Mouse (Mus musculus) hindbrain, embryonic 11.5 days (tissue): ENCODE results near the gene Tuba3a. TPM values are rescaled to one million over a fixed set of nuclear protein-coding genes. Genes with fewer than 3 reads are reported as not detected.

ENCODE experiments used
- ATAC-seq: fragments of 200-750 bp; cut with Nextera tagmentation; 2 replicates; pipeline ENCODE4 v1.8.0; 2017; ENCODE audit warnings: mild to moderate bottlenecking, moderate TSS enrichment, moderate library complexity; ENCODE audit not compliant: low FRiP score
- DNase-seq: peaks from one replicate; pipeline ENCODE4 v3.0.0-alpha.2; 2015; ENCODE audit warnings: low spot score
- H3K27ac ChIP-seq: fragments of 300-500 bp; sonication (generic); 2 replicates; pipeline ENCODE4 v1.5.1; 2014; ENCODE audit warnings: mild to moderate bottlenecking, low read depth, low read length
- H3K27me3 ChIP-seq: fragments of 300-500 bp; sonication (generic); 2 replicates; pipeline ENCODE4 v1.6.1; 2014; ENCODE audit warnings: mild to moderate bottlenecking, low read length, moderate library complexity, mixed read lengths; ENCODE audit not compliant: control insufficient read depth, insufficient read depth
- H3K36me3 ChIP-seq: fragments of 300-500 bp; sonication (generic); 2 replicates; pipeline ENCODE4 v1.6.1; 2014; ENCODE audit warnings: mild to moderate bottlenecking, low read length, moderate library complexity, mixed read lengths; ENCODE audit not compliant: control insufficient read depth, insufficient read depth
- H3K4me1 ChIP-seq: fragments of 300-500 bp; sonication (generic); replicated peaks from 2 replicates; pipeline ENCODE4 v1.6.1; 2014; ENCODE audit warnings: low read length, mixed read lengths; ENCODE audit not compliant: control insufficient read depth, insufficient read depth
- H3K4me2 ChIP-seq: fragments of 300-500 bp; sonication (generic); replicated peaks from 2 replicates; pipeline ENCODE4 v1.6.1; 2014; ENCODE audit warnings: mild to moderate bottlenecking, low read depth, low read length
- H3K4me3 ChIP-seq: fragments of 300-500 bp; sonication (generic); 2 replicates; pipeline ENCODE4 v1.5.1; 2014; ENCODE audit warnings: low read depth, low read length
- H3K9ac ChIP-seq: fragments of 300-500 bp; sonication (generic); 2 replicates; pipeline ENCODE4 v1.6.1; 2014; ENCODE audit warnings: low read depth, low read length
- H3K9me3 ChIP-seq: fragments of 300-500 bp; sonication (generic); 2 replicates; pipeline ENCODE4 v1.6.1; 2016; ENCODE audit warnings: low read length; ENCODE audit not compliant: control insufficient read depth
- WGBS: fragments of 180-500 bp; shearing (Covaris S2); extraction: QIAGEN DNeasy Blood & Tissue Kit; methylation state at CpG from one replicate; pipeline ENCODE4 v1.1.7; 2014; 5-methylcytosine and 5-hydroxymethylcytosine counted together
- polyA plus RNA-seq: library from polyadenylated mRNA; unstranded; fragments of >200 nt; fragmentation: Nextera tagmentation; extraction: Ambion mirVana; gene quantifications from 2 replicates; pipeline ENCODE4 v1.2.1, GENCODE M21; 2014

Gene Tuba3a
- not detected in 2 replicates for polyA plus RNA-seq

DNA sequence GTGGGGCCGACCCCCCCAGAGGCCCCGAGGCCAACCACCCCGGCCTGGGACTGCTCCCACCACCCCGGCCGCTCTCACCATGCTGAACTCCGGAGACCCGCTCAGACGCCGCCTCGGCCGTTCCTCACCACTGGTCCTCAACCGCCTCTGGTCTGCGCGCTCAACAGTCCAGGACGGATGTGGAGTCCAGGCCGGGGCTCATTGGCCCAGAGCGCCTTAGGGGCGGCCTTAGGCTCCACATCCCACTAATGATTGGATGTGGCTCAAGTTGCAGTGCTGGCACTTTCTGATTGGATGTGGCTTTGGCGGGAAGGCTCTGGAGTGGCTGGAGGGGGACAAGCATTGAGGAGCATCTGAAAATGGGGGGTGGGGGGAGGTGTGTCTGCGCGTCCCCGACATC, at the start of gene Tuba3a:
Gene Tuba3a, minus strand, starts transcription at position 153 of the 400 bp plus-strand sequence.
- Histone ChIP-seq H3K9me3 (no peaks in the 10 kb centered on the region), H3K4me2 (no peak within 1 kb of the TSS), H3K27me3 (no peaks in the 10 kb centered on the region), H3K9ac (no peak within 1 kb of the TSS), H3K4me3 (no peak within 1 kb of the TSS), H3K36me3 (no peaks in the 10 kb centered on the region), H3K27ac (no peak within 1 kb of the TSS), H3K4me1 (no peaks in the 10 kb centered on the region)
- no peak for ATAC-seq
- DNase-seq: no peak
- 96% methylated on average over 22 of the region's 22 CpGs for WGBS

DNA sequence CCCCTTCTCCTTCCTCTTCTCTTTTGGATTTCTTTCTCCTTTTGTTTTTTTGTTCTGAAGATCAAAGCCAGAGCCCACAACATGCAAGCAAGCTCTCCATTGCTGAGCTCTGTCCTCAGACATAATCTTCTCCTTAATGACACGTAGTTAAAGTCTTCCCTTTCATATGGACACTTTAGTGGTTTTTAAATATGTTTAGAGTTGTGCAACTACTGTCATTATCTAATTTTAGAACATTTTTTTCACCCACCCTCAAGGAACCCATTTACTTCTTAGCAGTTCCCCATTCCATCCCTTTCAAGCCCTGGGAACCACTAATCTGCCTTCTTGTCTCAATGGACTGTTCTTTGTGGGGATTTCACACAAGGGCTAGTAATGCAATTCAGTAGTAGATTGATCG, 48.5 kb upstream of the Tuba3a start:
- Histone ChIP-seq H3K27me3 (no peaks in the 10 kb centered on the region; the same call in 1 of the 2 replicates), H3K9me3 (no peaks in the 10 kb centered on the region), H3K4me2 (no peak overlapping the region), H3K36me3 (no peaks in the 10 kb centered on the region), H3K27ac (no peak overlapping the region), H3K4me3 (no peak overlapping the region), H3K9ac (no peak overlapping the region), H3K4me1 (no peaks in the 10 kb centered on the region)
- 78% methylated on average over 2 of the region's 2 CpGs for WGBS
- ATAC-seq (no peak), DNase-seq (no peak)

DNA sequence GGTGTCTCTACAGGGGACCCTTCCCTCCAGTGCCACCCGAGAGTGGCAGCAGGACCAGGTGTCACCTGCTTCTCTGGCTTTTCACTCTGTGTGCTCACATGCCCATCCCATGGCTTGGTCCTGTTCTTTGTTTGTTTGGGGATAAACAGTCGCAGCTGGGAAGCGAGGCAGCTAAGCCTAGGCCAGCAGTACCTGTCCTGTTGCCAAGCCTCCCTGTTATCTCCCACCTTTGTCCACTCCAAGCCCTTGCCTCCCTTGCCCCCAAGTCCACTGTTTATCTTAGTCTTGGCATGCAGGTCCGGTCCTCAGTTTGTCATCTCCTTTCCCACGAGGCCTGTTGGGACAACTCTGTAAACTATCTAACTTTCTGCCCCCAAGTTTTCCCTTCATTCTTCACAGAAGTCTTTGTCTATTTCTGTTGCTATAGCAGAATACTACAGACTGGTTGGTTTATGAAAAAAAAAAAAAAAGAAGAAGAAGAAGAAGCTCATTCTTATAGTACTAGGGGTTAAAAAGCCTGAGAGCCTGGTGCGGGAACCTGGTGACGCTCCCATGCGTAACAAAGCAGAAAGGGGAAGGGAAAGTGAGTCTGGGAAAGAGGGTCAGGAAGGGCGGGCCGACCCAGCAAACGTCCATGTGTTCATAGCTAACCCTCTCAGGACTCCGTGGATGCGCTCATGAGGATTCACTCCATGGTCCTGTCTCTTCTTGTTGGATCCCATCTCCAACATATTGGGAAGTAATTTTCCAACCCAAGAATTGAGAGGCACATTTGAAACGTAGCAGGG, 47.5 kb upstream of the Tuba3a start:
- ATAC-seq (no peak), DNase-seq (no peak)
- WGBS: 74% methylated on average over 14 of the region's 14 CpGs
- no peaks in the 10 kb centered on the region for H3K4me1 ChIP-seq
- H3K27ac ChIP-seq: no peak overlapping the region
- H3K27me3 ChIP-seq: no peaks in the 10 kb centered on the region; the same call in 1 of the 2 replicates
- H3K4me3 ChIP-seq: no peak overlapping the region
- no peaks in the 10 kb centered on the region for H3K36me3 ChIP-seq
- H3K9me3 ChIP-seq: no peaks in the 10 kb centered on the region
- H3K4me2 ChIP-seq: no peak overlapping the region
- H3K9ac ChIP-seq: no peak overlapping the region

DNA sequence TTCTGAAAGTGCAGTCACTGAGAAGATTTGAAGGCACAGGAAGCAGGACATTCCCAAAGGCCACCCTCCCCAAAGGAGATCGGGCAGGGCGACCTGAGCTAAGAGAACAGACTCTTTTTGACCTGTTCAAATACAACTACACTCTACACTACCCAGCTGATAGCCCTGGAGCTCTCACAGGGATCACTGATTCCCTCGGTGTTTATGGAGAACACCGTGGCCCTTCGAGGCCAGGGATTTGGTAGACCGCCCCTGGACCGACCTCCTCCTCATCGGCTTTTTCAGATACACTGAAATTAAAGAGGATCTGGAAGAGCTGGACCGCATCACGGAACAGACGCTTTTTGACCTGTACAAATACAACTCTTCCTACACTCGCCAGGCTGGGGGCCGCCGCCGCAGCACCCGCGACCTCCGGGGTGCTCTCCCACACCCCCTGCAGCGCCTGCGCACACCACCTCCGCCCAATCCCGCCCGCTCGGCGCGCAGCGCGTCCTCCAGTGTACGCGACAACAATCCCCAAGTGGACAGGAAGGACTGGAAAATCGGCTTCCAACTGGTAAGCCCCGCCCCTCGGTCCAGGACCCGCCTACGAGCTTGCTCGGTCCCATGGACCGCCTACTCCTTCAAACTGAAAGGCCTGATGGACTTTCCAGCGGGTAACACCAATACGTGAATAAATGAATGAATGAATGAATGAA, 44.9 kb upstream of the Tuba3a start:
- WGBS: under 1% methylated on average over 39 of the region's 39 CpGs
- Histone ChIP-seq H3K36me3 (no peaks in the 10 kb centered on the region), H3K4me2 (peak overlapping the region; percentile 83), H3K9ac (peak overlapping the region; percentile 51), H3K4me3 (peak overlapping the region; percentile 47), H3K4me1 (no peaks in the 10 kb centered on the region), H3K27ac (no peak overlapping the region), H3K9me3 (no peaks in the 10 kb centered on the region), H3K27me3 (no peaks in the 10 kb centered on the region; the same call in 1 of the 2 replicates)
- DNase-seq (peak; percentile 87), ATAC-seq (peak; percentile 92)

DNA sequence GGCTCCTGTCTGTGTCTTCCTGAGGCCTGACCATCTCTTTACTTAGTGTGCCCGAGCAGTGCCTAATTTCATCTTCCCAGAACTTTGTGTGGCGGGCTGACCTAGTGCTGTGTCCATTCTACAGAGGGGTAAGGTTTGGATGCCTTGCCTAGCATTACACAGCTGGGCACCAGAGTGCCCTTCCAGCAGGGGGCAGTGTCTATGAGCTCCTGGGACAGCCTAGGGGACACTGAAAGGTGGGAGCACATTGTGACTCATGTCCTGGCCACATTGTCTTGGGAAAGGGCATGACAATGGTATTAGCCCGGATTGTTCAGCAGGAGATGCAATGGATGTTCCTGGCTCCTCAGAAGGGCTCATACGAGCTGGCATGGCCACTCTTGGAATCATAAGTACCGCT, 42.4 kb upstream of the Tuba3a start:
- Histone ChIP-seq H3K4me3 (no peak overlapping the region), H3K27me3 (peaks cover 2% of the 10 kb centered on the region; the same call in 1 of the 2 replicates), H3K4me2 (no peak overlapping the region), H3K36me3 (no peaks in the 10 kb centered on the region), H3K4me1 (no peaks in the 10 kb centered on the region), H3K9ac (no peak overlapping the region), H3K9me3 (no peaks in the 10 kb centered on the region), H3K27ac (no peak overlapping the region)
- DNase-seq (no peak), ATAC-seq (no peak)
- 86% methylated on average over 5 of the region's 5 CpGs for WGBS

DNA sequence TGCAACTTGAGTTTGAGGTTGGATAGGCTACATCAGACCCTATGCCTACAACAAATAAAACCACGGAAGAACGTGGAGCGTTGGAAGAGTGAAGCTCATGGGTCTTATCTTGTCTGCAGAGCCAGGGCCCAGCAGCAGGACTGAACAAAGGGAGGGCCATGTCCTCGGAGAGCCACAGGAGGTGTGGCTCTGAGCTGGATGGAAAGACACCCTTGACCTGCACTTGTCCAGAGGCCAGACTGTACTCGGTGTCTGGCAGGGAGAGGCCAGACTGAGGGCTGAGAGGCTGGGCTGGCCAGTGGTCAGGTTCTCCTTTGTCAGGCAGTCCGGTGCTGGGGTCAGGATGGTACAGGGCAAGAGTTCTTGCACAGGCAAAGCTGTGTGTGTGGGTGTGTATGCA, 39.5 kb upstream of the Tuba3a start:
- Histone ChIP-seq H3K36me3 (no peaks in the 10 kb centered on the region), H3K9ac (no peak overlapping the region), H3K27me3 (peaks cover 28% of the 10 kb centered on the region), H3K9me3 (no peaks in the 10 kb centered on the region), H3K4me1 (no peaks in the 10 kb centered on the region; the same call in 1 of the 2 replicates), H3K27ac (no peak overlapping the region), H3K4me2 (no peak overlapping the region), H3K4me3 (no peak overlapping the region)
- ATAC-seq (no peak), DNase-seq (no peak)
- 64% methylated on average over 6 of the region's 6 CpGs for WGBS

DNA sequence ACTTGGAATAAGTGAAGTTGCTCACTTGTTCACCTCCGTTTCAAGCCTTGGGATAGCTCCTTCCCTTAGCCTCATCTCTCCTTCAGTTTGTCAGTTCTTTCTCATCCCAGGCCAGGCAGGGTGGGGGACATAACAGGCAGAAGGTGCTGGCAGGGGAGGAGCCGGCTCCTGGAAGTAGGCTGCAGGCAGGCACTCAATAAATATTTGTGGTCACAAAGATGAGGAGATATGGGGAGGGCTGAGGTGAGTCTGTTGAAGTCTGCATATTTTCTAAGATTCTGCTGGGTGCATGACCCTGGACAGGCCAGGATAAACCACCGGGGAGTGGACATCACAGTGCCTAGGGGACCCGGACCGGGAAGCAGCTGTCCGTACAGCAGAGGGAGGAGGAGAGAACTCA, 37.7 kb upstream of the Tuba3a start:
- no peaks in the 10 kb centered on the region for H3K9me3 ChIP-seq
- ATAC-seq: no peak
- no peak overlapping the region for H3K27ac ChIP-seq
- 70% methylated on average over 6 of the region's 6 CpGs for WGBS
- H3K4me1 ChIP-seq: no peaks in the 10 kb centered on the region; the same call in 1 of the 2 replicates
- no peak overlapping the region for H3K4me3 ChIP-seq
- no peak overlapping the region for H3K9ac ChIP-seq
- no peak for DNase-seq
- peaks cover 34% of the 10 kb centered on the region for H3K27me3 ChIP-seq
- H3K36me3 ChIP-seq: no peaks in the 10 kb centered on the region
- H3K4me2 ChIP-seq: no peak overlapping the region

DNA sequence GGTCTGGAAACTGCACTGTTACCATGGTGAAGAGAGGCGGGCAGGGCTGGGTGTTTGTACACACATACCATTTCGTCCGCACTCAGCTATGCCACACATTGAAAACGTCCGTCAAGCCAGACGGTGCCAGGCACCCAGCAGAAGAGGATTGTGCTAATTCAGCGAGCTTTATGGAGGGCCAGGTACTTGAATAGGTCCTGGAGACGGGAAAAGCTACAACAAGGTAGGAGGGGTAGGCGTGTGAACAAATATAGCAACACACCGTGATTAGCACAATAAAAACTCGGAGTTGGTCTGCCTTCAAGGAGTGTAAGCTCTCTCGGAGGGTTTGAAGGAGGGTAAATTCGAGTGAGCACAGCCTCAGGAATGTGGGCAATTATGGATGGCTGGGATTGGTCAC, 37.0 kb upstream of the Tuba3a start:
- Histone ChIP-seq H3K4me2 (no peak overlapping the region), H3K36me3 (no peaks in the 10 kb centered on the region), H3K9ac (no peak overlapping the region), H3K27ac (no peak overlapping the region), H3K9me3 (no peaks in the 10 kb centered on the region), H3K27me3 (peaks cover 34% of the 10 kb centered on the region), H3K4me1 (no peaks in the 10 kb centered on the region; the same call in 1 of the 2 replicates), H3K4me3 (no peak overlapping the region)
- 60% methylated on average over 13 of the region's 13 CpGs for WGBS
- ATAC-seq (no peak), DNase-seq (no peak)
